Comparison of ENCODE assay signal across 28 mouse cellular contexts in the genomic region with DNA sequence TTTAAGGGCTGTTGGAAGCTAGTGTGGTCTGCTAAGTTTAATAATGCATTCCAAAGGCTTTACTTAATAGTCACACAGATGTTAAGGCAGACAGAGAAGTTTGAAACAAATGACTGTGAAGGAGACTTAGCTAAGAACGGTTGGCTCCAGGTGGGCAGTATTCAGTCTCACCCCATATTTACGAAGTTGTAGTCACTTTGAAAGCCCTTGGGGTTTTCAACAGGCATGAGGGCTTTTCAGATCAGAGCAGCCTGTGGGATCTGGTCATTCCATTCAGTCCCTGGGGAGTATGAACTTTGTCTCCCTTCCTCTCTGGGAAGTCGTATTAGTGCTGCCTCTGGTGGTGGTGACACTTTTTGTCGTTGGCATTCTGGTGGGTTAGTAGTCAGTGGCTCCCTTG. TPM values are rescaled to one million over a fixed set of nuclear protein-coding genes. Genes with fewer than 3 reads are reported as not detected.
DNase-seq lines count a peak whose midpoint lies in the region; ATAC-seq and TF ChIP-seq lines count a peak whose summit lies in the region.
"Had no signal": no experiment of that assay in that cellular context is flagged by ENCODE, and none has a peak within 500 bp of the region (broad histone marks: within the 10 kb centered on the region; RNA-seq: fewer than 3 reads in every experiment).

No protein-coding gene starts in this region.

- no peak overlapping the region for H3ac ChIP-seq in myocyte (ENCODE audit: control insufficient read depth, insufficient read length)

- TF ChIP-seq POLR2A in CH12.LX (IDR thresholded peaks at IDR 0.05; ENCODE audit: low read depth, low read length) (no peak), myocyte (IDR thresholded peaks at IDR 0.05; ENCODE audit: insufficient read length, low read depth) (no peak)

- H3K4me3 ChIP-seq in limb, embryonic 15.5 days: no peak overlapping the region
- H3K4me3 ChIP-seq in limb, embryonic 10.5 days: no peak overlapping the region
- no peak overlapping the region for H3K4me3 ChIP-seq in CH12.LX (replicated peaks in 1 of 3; ENCODE audit: low read depth in 2 of 3, low read length in 2 of 3, poor library complexity in 1 of 3)
- no peak overlapping the region for H3K4me3 ChIP-seq in lung, postnatal 0 days (ENCODE audit: low read depth, low read length)
- H3K4me3 ChIP-seq in myocyte: no peak overlapping the region
- no peak overlapping the region for H3K4me3 ChIP-seq in forebrain, embryonic 15.5 days
- no peak overlapping the region for H3K4me3 ChIP-seq in liver, embryonic 11.5 days (ENCODE audit: low read depth, low read length)
- H3K4me3 ChIP-seq: embryonic facial prominence, embryonic 15.5 days; erythroblast, embryonic 14.5 days; forebrain, embryonic 10.5 days; heart, embryonic 10.5 days; hindbrain, embryonic 12.5 days had no signal

- no peaks in the 10 kb centered on the region for H3K36me3 ChIP-seq in limb, embryonic 15.5 days
- H3K36me3 ChIP-seq in limb, embryonic 10.5 days: no peaks in the 10 kb centered on the region
- H3K36me3 ChIP-seq in CH12.LX (replicated peaks in 1 of 2; ENCODE audit: control insufficient read depth in 1 of 2, insufficient read depth in 1 of 2, low read length in 1 of 2) (no peaks in the 10 kb centered on the region), myocyte (ENCODE audit: control insufficient read depth, insufficient read depth) (no peaks in the 10 kb centered on the region)
- H3K36me3 ChIP-seq in lung, postnatal 0 days (ENCODE audit: insufficient read depth, low read length): no peaks in the 10 kb centered on the region
- H3K36me3 ChIP-seq in forebrain, embryonic 15.5 days: no peaks in the 10 kb centered on the region
- H3K36me3 ChIP-seq in liver, embryonic 11.5 days (ENCODE audit: control insufficient read depth, insufficient read depth, low read length): no peaks in the 10 kb centered on the region
- H3K36me3 ChIP-seq: embryonic facial prominence, embryonic 15.5 days; forebrain, embryonic 10.5 days; heart, embryonic 10.5 days; hindbrain, embryonic 12.5 days had no signal

- no peaks in the 10 kb centered on the region for H3K9me3 ChIP-seq in limb, embryonic 15.5 days
- H3K9me3 ChIP-seq in limb, embryonic 10.5 days (replicated peaks): no peaks in the 10 kb centered on the region
- H3K9me3 ChIP-seq in CH12.LX (replicated peaks; ENCODE audit: low read length): no peaks in the 10 kb centered on the region
- H3K9me3 ChIP-seq in lung, postnatal 0 days (ENCODE audit: low read length): no peaks in the 10 kb centered on the region
- no peaks in the 10 kb centered on the region for H3K9me3 ChIP-seq in forebrain, embryonic 15.5 days
- H3K9me3 ChIP-seq in liver, embryonic 11.5 days (ENCODE audit: control insufficient read depth, low read length): no peaks in the 10 kb centered on the region
- H3K9me3 ChIP-seq: embryonic facial prominence, embryonic 15.5 days; forebrain, embryonic 10.5 days; heart, embryonic 10.5 days had no signal

- 0 out of 2 replicates have a peak overlapping the region, but pooled peaks have one; percentile 43 for H3K27ac ChIP-seq in limb, embryonic 15.5 days
- H3K27ac ChIP-seq in limb, embryonic 10.5 days: no peak overlapping the region
- H3K27ac ChIP-seq in CH12.LX (ENCODE audit: insufficient read depth, low read depth): no peak overlapping the region
- H3K27ac ChIP-seq in lung, postnatal 0 days (ENCODE audit: low read length): no peak overlapping the region
- no peak overlapping the region for H3K27ac ChIP-seq in forebrain, embryonic 15.5 days (replicated peaks)
- no peak overlapping the region for H3K27ac ChIP-seq in liver, embryonic 11.5 days (ENCODE audit: low read depth, low read length)
- H3K27ac ChIP-seq: embryonic facial prominence, embryonic 15.5 days; forebrain, embryonic 10.5 days; heart, embryonic 10.5 days; hindbrain, embryonic 12.5 days had no signal

- no peak for ATAC-seq in limb, embryonic 15.5 days (ENCODE audit: insufficient number of reproducible peaks, low FRiP score, low TSS enrichment, low read depth)
- peak; percentile 47 for ATAC-seq in lung, postnatal 0 days
- ATAC-seq in forebrain, embryonic 15.5 days (replicated peaks): no peak
- ATAC-seq in liver, embryonic 11.5 days (replicated peaks; ENCODE audit: low FRiP score): no peak
- ATAC-seq: forebrain, embryonic 14.5 days had no signal

- H3K9ac ChIP-seq in limb, embryonic 15.5 days: no peak overlapping the region
- no peak overlapping the region for H3K9ac ChIP-seq in CH12.LX (ENCODE audit: insufficient read depth, low read depth)
- H3K9ac ChIP-seq in lung, postnatal 0 days (replicated peaks; ENCODE audit: low read depth): no peak overlapping the region
- no peak overlapping the region for H3K9ac ChIP-seq in forebrain, embryonic 15.5 days (replicated peaks)
- no peak overlapping the region for H3K9ac ChIP-seq in liver, embryonic 11.5 days (ENCODE audit: low read depth, low read length)
- H3K9ac ChIP-seq: embryonic facial prominence, embryonic 15.5 days; hindbrain, embryonic 12.5 days had no signal

- TF ChIP-seq RAD21 in CH12.LX (IDR thresholded peaks at IDR 0.05; ENCODE audit: low read depth, low read length): no peak; the same call in 1 of the 2 replicates

- dilution Hi-C loops in CH12.LX (cut with MboI; ENCODE audit: extremely low pct_ligation_motif_present, extremely low pct_unique_long_range_greater_than_20kb, low sequenced_read_pairs): no loop called here

- peak in 1 of 2 experiments; percentile 30; a peak in 2 of 4 replicates for TF ChIP-seq CTCF in CH12.LX (conservative IDR thresholded peaks at IDR 0.05 in 1 of 2, IDR thresholded peaks at IDR 0.05 in 1 of 2; ENCODE audit: low read depth in 2 of 2, low read length in 2 of 2)
- TF ChIP-seq CTCF in lung, postnatal 0 days (IDR thresholded peaks at IDR 0.05): peak; percentile 46

- in situ Hi-C loops in CH12.LX (cut with MboI; ENCODE audit: low pct_ligation_motif_present, low pct_unique_long_range_greater_than_20kb, low sequenced_read_pairs): no loop called here

- WGBS in limb, embryonic 15.5 days: 27% methylated on average over 4 of the region's 4 CpGs
- 50% methylated on average over 4 of the region's 4 CpGs for WGBS in limb, embryonic 10.5 days
- WGBS in lung, postnatal 0 days: 31% methylated on average over 4 of the region's 4 CpGs
- WGBS in forebrain, embryonic 15.5 days: 56% methylated on average over 4 of the region's 4 CpGs
- WGBS in liver, embryonic 11.5 days: 45% methylated on average over 4 of the region's 4 CpGs

- H3K79me2 ChIP-seq in CH12.LX (replicated peaks; ENCODE audit: control insufficient read depth, extremely low read depth, insufficient read depth, poor library complexity, severe bottlenecking) (no peaks in the 10 kb centered on the region), myocyte (ENCODE audit: control insufficient read depth, insufficient read depth) (no peaks in the 10 kb centered on the region)

- no peaks in the 10 kb centered on the region for H3K27me3 ChIP-seq in limb, embryonic 15.5 days
- H3K27me3 ChIP-seq in limb, embryonic 10.5 days (ENCODE audit: low read depth, poor library complexity, severe bottlenecking): no peaks in the 10 kb centered on the region
- H3K27me3 ChIP-seq in CH12.LX (replicated peaks): no peaks in the 10 kb centered on the region
- no peaks in the 10 kb centered on the region for H3K27me3 ChIP-seq in lung, postnatal 0 days (replicated peaks; ENCODE audit: insufficient read depth, low read length)
- no peaks in the 10 kb centered on the region for H3K27me3 ChIP-seq in myocyte (ENCODE audit: control insufficient read depth, insufficient read depth, insufficient read length)
- H3K27me3 ChIP-seq in forebrain, embryonic 15.5 days: no peaks in the 10 kb centered on the region
- no peaks in the 10 kb centered on the region for H3K27me3 ChIP-seq in liver, embryonic 11.5 days (replicated peaks; ENCODE audit: control insufficient read depth, insufficient read depth, low read length)
- H3K27me3 ChIP-seq: embryonic facial prominence, embryonic 15.5 days; hindbrain, embryonic 12.5 days had no signal

- H3K4me1 ChIP-seq in limb, embryonic 15.5 days: peaks cover 8% of the 10 kb centered on the region; the same call in 1 of the 2 replicates
- H3K4me1 ChIP-seq in limb, embryonic 10.5 days: 0 out of 2 replicates have a peak, but pooled peaks cover 3% of the 10 kb centered on the region
- H3K4me1 ChIP-seq in CH12.LX (ENCODE audit: control insufficient read depth in 1 of 2, insufficient read depth in 2 of 2): peaks cover 4 to 10% of the 10 kb centered on the region in 2 experiments; a peak in 3 of 4 replicates
- H3K4me1 ChIP-seq in lung, postnatal 0 days (ENCODE audit: insufficient read depth, low read depth, low read length): no peaks in the 10 kb centered on the region
- no peaks in the 10 kb centered on the region for H3K4me1 ChIP-seq in forebrain, embryonic 15.5 days
- H3K4me1 ChIP-seq in liver, embryonic 11.5 days (replicated peaks; ENCODE audit: control insufficient read depth, insufficient read depth, low read length): no peaks in the 10 kb centered on the region
- H3K4me1 ChIP-seq: embryonic facial prominence, embryonic 15.5 days; forebrain, embryonic 10.5 days; heart, embryonic 10.5 days; hindbrain, embryonic 12.5 days had no signal

- peak; percentile 48 for TF ChIP-seq EP300 in CH12.LX (IDR thresholded peaks at IDR 0.05; ENCODE audit: low read length)
- TF ChIP-seq EP300 in lung, postnatal 0 days (IDR thresholded peaks at IDR 0.05): no peak

- no peak overlapping the region for H3K4me2 ChIP-seq in limb, embryonic 15.5 days
- H3K4me2 ChIP-seq in CH12.LX (ENCODE audit: insufficient read depth, low read depth, poor library complexity, severe bottlenecking) (0 out of 2 replicates have a peak overlapping the region, but pooled peaks have one; percentile 36), myocyte (ENCODE audit: low read depth) (peak overlapping the region; percentile 10)
- H3K4me2 ChIP-seq in lung, postnatal 0 days (replicated peaks; ENCODE audit: low read depth, low read length): no peak overlapping the region
- H3K4me2 ChIP-seq in forebrain, embryonic 15.5 days (replicated peaks): no peak overlapping the region
- no peak overlapping the region for H3K4me2 ChIP-seq in liver, embryonic 11.5 days
- H3K4me2 ChIP-seq: embryonic facial prominence, embryonic 15.5 days; hindbrain, embryonic 12.5 days had no signal

- no peak for DNase-seq in limb, embryonic 10.5 days (ENCODE audit: low spot score)
- peak; percentile 34 for DNase-seq in CH12.LX (ENCODE audit: extremely low read depth)
- no peak for DNase-seq in lung, postnatal 0 days (ENCODE audit: low spot score)
- no peak for DNase-seq in left cerebral cortex, adult 18-20 months (ENCODE audit: low spot score in 2 of 2)
- no peak for DNase-seq in liver, embryonic 11.5 days (ENCODE audit: low spot score)
- DNase-seq: adrenal gland, postnatal 10 days; cerebellum, adult 11 months; cerebellum, adult 8-10 months; cerebellum, postnatal 14 days; embryo, embryonic 11 days; gastrocnemius, postnatal 10 days; heart, adult 18-20 months; heart, postnatal 10 days; heart, postnatal 4 days had no signal

RNA-seq across cellular contexts. Expression of a gene that starts 9.1 kb away (rescaled TPM):
- polyA plus RNA-seq in limb, embryonic 15.5 days (2015; fragmentation: Nextera tagmentation; extraction: Ambion mirVana): 0.08 TPM in 1 of 2 replicates, not detected in the other
- polyA plus RNA-seq in limb, embryonic 10.5 days (2016; fragmentation: Nextera tagmentation; extraction: Ambion mirVana): 0.08 TPM in 1 of 2 replicates, not detected in the other
- not detected in 2 replicates for total RNA-seq in CH12.LX (2012; rRNA removed)
- not detected in 2 replicates for total RNA-seq in CH12.LX (2014; rRNA removed)
- not detected in 2 replicates for polyA plus RNA-seq in CH12.LX (2012; ENCODE audit: insufficient read length, low read depth)
- 0.18 and 0.81 TPM in 2 replicates for polyA plus RNA-seq in lung, postnatal 0 days (2015; fragmentation: Nextera tagmentation; extraction: Ambion mirVana)
- 0.06 TPM for polyA plus RNA-seq in myocyte (2012; fragmentation: generic; extraction: Trizol)
- total RNA-seq in left cerebral cortex, adult 18-20 months (2021): 1 to 10 TPM; 2.0 to 4.6 TPM
- polyA plus RNA-seq in forebrain, embryonic 15.5 days (2015; fragmentation: Nextera tagmentation; extraction: Ambion mirVana): 5.3 and 5.7 TPM in 2 replicates
- polyA plus RNA-seq in liver, embryonic 11.5 days (2014; fragmentation: Nextera tagmentation; extraction: Ambion mirVana): not detected in 2 replicates
- total RNA-seq: adrenal gland, postnatal 10 days; adrenal gland, postnatal 4 days; common myeloid progenitor, adult 5-6 weeks; ES-E14; gastrocnemius, postnatal 10 days; gastrocnemius, postnatal 4 days; heart, adult 18-20 months; heart, postnatal 10 days; heart, postnatal 4 days had no signal
- polyA plus RNA-seq: erythroblast, embryonic 14.5 days; heart, embryonic 14.5 days had no signal

Comparison
In these comparisons a context has a peak if more than half of its experiments do, and no peak if none do; other contexts are left out.
1. H3K4me2 ChIP-seq: peak in CH12.LX (single experiment) and myocyte (single experiment); none in limb, embryonic 15.5 days (single experiment), lung, postnatal 0 days (single experiment), forebrain, embryonic 15.5 days (single experiment) and liver, embryonic 11.5 days (single experiment).